Mouse (Mus musculus) sigmoid colon, adult 10 weeks (tissue): ENCODE measurements around the gene Nedd9. TPM values are rescaled to one million over a fixed set of nuclear protein-coding genes. Genes with fewer than 3 reads are reported as not detected.

Source experiments
- polyA plus RNA-seq: library from polyadenylated mRNA; stranded (reverse); fragments of 350-450 nt; fragmentation: Illumina TruSeq; extraction: RNeasy Lipid Tissue Mini Kit (QIAGEN cat#74804); gene quantifications from one replicate; pipeline ENCODE4 v1.2.3, GENCODE M21; 2014; ENCODE audit warnings: low read depth, low replicate concordance

Nedd9 gene
- polyA plus RNA-seq, result 109 TPM

DNA sequence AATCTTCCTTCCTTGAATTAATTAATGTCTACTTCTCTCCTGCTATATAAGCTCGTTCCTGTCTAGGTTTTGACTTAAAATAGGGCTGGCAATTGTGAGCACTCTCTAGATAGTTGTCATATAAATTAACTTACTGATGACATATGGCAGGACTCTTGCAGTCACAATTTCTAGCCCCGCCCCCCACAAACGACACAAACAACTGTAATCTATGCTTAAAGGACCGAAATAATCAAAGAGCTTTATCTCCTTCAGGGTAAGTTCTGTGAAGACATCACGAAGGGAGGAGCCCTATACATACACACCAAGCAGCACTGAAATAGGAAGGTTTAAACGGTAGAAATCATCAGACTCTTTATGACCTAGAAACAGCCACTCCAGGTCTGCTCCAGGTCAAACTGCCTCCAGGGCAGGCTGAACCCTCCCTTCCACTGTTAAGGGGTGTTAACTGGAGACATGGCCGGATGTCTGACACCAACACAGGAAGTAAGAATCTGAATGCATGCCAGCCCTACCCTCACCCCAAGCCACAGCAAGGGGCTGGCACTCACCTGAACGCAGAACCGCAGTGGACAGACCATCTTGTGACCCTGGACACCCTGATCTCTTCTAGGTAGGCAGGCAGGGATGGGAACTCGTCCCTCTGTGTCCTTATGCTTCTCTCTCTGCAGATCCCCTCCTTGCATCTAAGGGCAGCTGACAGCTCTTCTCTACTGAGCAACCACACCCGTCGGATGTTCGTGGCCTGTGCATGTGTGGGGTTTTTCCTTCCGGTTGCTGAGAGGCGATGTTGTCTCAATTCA, at the start of gene Nedd9:
TSS of gene Nedd9 (minus strand) at position 757 of the 803 bp plus-strand sequence.

DNA sequence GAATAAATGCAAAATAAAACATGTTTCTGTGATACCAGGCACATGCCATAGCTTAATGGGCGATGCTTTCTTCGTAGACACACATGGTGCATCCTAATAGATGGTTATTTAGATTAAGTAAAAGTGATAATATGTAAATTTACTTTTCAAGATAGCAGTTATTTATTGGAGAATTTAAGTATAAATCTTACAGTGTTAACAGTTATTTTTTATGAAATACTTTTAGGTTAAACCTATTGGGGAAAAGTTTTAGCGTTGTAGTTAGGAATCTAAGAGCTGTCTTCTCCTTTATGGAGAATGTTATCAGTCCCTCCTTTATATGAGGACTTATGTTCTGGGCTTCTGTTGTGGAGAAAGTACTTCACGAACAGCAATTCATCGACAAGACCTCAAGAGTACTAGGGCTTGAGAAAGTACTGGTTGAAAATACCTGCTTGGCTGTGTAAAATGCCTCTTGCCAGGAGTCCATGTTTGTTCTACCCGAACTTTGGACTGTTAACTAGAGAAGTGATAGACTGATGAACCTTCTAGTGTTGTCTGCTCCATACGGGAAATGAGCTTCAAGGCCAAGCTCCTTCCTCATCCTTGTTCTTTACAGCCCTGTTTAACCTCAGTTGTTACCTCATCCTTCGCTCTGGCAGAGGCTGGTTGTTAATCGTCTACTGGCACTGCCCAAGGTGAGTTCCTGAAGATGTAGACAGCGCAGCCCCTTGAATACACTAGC, 213.1 kb downstream of the Nedd9 start, which contains the start of gene Gm17364:
TSS of gene Gm17364 (minus strand) at position 51 of the 724 bp plus-strand sequence.

Other genes starting within 250 kb of the Nedd9 start
- gene Smim13, start 237.5 kb downstream of the Nedd9 start, polyA plus RNA-seq, result 33.6 TPM
- gene Gm17364, start 213.4 kb downstream of the Nedd9 start, polyA plus RNA-seq, result not detected
- gene Tmem170b, start 118.5 kb upstream of the Nedd9 start, polyA plus RNA-seq, result 26.7 TPM